Mouse (Mus musculus) monocyte, adult 2 months (primary cell): ENCODE measurements around the gene Ston2.

Experiments used
- DNase-seq, 2 experiments: peaks; one replicate each; pipeline ENCODE4 v3.0.0; 2022; ENCODE audit warnings: low spot score in 2 of 2, low read depth in 1 of 2

Gene Ston2

DNA sequence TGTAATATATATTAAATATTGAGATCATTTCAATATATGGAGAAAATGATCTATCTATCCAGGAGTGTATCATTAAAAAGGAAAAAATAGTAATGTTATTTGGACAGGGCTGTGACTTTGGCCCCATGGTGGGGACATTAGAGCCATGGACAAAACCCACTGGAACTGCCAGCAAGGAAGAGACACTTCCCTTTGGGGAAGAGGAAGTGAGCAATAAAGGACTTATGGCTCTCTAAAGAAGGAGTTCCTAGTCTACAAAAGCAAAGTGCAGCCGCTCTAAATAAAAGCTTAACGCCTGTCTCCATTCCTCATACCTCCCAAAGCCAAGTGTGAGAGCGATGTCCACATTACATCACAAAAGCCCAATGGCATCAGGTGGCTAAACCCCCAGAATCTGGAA lies 121.6 kb downstream of the Ston2 start:
- no peak for DNase-seq

DNA sequence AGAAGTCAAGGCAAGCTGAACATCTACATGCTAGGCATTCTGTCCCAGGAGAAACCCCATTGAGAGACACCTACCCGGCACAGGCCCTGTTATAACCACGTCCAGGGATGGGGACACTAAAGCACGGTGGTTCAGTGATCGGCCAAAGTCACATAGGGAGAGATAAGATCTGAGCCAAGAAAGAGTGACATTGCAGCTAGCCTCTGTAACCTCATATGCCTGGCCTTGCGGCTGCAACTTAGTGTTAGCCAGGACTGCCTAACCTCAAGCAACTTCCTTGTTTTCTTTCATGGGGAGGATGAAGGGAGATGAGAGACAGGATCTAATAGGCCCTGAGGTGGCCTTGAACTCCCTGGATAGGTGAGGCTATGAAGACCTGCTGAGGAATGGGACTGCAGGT lies 122.8 kb downstream of the Ston2 start:
- DNase-seq = no peak

DNA sequence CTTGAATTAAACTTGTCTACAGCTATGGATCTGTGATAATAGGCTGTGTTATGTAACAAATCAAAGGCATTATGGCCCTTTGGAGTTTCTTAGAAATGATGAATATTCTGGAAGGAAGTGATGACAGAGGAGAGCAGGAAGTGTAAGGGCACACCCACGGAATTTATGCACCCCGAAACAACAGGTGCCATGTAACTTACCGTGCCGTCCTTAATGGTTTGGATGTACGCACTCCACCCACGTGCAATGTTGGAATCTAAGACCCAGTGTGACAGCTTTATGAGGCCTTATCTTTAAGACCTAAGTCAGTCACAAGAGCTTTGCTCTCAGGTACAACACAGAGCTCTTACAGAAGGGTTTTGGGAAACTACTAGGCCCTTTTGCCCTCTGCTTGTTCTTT lies 124.9 kb downstream of the Ston2 start:
- no peak for DNase-seq

DNA sequence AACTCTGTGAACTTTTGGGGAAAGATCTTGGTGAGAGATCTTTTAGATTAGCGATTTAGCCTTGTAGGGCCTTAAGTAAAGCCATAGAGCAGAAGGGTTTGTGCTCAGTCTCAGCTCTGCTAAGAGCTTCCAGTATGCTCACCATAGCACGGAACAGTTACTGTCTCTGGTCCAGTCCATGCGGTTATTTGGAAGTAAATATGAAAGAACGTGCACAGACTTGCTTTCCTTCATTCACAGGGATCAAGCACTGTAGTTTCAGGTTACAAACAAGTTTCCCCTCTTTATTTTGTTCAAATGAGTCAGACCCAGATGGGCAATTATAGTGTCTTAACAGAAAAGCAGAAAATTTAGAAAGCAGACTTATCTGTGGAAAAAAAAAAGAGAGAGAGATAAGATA lies 125.3 kb downstream of the Ston2 start:
- DNase-seq = no peak

DNA sequence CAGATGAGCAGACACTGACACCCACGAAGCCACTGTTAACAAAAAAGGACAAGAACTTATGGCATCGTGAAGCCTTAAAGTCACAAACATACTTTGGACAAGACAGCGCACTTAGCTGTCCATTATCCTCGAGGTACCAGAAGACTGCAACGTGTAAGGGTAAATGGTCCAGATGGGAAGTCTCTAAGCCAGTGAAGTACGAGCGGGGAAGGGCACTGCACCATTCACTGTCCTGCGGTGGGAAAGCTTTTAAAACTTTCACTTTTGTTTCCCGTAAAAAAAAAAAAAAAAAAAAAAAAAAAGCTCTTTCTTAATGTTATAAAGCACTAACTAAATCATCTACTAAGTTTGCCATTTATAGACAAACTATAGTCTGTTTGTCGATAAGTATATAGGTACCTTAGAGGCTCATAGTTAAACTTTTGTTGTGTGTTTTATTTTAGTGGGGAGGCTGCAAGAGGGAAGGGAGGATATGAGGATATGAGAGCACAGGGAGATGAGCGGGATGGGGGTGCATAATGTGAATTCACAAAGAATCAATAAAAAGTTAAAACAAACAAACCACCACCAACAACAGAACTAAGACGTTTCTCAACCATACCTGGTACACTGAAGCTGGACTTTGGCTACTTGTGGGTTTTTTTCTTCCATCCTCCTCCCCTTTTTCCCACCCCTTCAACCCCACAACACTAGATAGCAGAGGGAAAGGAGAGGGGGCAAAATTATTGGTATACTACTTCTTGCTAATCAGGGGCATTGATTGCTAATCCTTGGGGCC lies 127.4 kb downstream of the Ston2 start:
- DNase-seq = no peak

DNA sequence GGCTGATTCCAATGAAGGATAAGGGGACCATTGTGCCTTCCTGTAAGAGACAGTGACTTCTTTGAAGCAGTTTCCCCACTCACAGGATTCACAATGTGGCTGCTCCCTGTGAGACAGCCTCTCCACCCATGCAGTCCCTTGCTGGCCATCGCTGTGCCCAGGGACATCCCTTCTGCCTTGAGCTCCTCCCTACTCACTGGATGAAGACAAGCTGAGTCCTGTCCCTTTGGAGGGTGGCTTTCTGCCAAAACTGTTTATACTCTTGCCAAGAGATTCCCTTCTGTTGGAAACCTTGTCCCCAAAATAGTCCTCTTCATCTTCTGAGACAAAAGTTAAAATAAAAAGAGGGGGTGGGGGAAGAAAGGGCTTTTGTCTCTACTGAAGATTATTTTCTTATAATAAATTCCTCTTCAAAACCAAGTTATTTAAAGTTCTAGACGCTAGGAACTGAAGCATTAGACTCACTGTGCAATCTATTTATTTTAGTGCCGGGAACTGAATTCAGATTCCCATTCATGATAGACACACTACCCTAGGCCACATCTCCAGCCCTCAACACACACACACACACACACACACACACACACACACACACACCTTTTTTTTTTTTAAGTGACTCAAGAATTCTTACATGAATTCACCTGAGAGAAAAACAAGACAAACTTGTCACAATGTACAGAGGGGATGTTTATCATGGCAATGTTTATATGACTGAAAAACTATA lies 133.6 kb downstream of the Ston2 start:
- DNase-seq = no peak

DNA sequence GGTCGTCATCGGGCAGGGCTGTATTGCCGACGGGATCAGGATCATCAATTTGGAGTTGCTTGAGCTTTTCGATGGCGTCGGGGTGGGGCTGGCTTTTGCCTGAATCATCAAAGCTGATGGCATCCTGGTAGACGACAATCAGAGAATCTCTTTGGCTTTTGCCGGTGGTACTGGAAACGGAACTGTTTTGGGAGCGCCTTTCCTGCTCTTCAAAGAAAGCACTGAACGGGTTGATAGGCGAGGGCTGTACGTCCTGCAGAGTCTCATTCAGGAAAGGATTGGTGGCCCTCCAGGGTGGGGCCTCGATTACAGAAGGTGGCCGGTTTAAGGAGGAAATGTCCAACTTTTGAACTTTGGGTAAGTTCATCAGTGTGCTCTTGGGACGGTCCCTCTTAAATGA lies 139.8 kb downstream of the Ston2 start:
- no peak for DNase-seq

DNA sequence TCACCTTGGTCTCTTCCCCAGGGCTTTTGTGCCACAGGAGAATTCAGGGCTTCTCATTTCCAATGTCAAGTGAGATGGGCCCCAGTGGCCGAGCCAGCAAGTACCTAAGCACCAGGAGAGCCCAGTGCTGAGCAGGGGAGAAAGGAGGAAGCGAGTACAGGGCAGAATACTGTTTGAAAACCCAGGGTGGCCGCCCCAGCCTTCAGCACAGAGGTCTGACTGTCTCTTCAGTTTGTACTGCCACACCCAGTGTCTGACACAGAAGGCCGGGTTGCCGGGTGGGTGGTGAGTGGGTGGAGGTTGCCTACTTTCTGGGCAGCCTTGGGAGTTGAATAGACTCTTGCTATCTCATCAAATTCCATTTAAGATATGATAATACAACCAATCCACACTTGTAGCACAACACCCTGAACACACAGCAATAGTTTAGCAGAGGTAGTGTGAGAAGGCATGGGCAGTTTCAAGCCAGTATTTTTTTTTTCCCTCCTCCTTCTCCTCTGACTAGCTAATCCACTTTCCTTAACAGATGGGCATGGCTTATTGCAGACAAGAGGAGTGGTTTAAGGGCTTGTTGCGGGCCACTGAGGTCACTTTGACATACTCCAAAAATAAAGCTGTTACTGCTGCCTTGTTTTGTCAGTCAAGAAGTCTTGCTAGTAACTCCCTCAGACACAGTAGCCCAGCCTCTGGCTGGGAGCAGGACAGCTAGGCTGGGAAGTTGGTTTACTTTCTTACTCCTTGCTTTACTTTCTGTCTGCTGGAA lies 142.6 kb downstream of the Ston2 start:
- DNase-seq = no peak

DNA sequence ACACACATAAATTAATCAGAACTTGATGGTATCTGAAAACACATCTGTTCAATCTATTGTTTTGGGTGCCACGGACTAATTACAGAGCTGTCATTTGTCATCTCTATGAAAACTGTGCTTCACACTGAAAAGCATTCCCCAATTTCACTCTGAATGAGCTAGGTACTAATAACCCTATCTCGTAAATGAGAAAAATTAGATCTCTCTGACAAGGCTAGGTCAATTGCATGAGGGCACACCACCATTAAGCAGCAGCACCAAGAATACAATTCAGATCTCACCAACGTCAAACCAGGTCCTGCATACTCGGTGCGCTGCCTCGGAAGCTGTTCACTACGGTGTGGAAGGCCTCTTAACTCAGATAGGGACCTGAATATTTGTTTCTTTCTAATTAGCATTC lies 145.0 kb downstream of the Ston2 start:
- DNase-seq = no peak

DNA sequence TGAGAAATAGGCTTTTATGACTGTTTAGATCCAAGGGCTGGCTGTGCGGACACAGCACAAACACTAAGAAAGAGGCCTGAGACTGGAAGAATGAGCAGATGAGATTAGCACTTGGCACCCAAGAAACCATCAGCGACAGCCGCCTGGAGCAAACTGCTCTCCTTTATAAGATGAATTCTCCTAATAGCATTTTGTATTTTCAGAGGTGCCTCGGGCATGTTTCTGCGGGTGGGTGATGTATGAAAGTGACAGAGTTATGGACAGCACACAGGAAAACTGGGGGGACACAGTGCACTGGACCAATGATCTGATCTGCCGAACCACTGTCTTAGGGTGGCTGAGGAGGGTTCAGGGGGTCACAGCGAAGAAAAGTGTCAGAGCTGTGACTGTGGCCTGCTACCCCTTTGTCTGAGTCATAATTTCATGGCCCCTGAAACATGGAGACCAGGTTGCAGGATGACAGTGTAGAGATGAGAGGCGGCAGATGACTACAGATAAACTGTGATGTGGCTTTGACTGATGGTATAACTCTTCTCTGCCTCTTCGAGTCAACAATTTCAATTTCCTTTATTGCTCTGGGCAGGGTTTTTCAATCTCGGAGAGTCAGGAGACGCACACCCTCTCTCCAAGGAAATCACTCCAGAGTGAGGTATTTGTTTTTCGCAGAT lies 145.6 kb downstream of the Ston2 start:
- DNase-seq = no peak

DNA sequence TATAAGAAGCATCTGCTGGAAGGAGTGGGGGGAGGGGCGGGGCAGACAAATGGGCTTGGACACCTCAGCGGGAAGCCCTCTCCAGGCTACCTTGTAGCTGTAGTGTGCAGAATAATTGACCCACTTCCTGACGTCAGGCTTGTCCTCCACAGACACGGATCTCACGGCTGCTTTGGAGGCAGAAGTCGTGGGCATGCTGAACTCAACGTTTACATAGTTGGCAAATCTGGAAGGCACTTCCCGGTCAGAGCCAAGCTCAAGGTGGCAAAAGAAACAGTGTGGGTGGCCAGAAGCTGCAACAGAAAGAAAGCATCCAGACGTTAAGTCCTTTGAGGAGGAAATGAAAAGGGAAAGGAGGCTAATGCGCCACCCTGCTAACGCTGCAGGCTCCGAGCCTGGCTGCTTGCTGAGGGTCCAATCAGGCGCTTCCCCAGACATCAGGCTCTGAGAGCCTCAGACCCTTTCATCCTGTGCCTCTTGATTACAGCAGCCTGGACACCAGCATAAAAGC lies 146.5 kb downstream of the Ston2 start:
- DNase-seq = no peak

DNA sequence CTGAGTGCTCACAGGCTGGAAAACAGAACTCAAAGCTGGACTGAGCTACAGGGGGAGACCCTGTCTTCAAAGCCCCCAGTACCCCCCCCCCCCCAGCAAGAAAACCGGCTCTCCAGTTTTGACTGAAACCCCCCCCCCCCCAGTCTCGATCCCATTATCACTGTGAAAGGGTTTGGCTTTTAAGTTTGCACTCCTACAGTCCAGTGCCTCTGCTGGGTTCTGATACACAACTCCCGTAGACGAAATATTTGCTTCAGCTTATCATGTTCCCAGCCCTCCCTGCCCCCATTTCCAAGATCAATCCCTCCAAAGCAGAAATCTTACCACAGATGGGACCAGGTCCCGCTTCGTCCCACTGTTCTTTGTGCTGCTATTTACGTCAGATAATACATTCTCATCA lies 147.1 kb downstream of the Ston2 start:
- no peak for DNase-seq

DNA sequence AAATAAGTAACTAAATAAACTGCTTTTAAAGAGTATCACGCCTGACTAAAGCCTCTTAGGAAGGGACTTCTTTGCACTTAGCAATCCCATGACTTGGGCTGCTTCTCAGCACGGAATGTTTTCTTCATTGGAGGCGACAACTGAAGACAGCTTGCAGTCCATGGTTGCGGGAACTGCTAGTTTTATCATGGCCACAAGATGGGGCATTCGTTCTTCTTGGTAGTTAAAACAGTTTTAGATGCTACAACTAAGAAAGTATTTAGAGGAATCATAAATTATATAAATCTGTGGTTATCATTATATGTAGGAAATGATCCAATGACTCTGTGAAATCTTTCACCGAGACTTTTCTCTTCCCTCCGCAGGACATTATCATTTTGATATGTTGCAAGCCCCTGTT lies 147.5 kb downstream of the Ston2 start:
- DNase-seq = no peak

DNA sequence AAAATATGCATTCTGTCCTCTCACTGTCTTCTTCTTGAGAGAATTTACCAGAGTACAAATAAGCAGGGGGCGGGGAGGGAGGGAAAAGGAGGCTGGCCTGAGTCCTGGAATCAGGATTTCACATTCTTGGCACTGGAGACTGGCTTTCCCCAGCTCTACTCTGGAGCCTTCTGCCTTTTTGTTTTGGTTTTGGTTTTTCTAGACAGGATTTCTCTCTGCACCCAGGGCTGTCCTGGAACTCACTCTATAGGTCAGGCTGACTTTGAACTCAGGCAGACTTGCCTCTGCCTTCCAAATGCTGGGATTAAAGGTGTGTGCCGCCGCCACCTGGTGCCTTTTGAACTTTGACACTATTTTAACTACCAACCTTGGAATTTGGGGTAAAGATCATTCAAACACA lies 149.8 kb downstream of the Ston2 start:
- no peak for DNase-seq

DNA sequence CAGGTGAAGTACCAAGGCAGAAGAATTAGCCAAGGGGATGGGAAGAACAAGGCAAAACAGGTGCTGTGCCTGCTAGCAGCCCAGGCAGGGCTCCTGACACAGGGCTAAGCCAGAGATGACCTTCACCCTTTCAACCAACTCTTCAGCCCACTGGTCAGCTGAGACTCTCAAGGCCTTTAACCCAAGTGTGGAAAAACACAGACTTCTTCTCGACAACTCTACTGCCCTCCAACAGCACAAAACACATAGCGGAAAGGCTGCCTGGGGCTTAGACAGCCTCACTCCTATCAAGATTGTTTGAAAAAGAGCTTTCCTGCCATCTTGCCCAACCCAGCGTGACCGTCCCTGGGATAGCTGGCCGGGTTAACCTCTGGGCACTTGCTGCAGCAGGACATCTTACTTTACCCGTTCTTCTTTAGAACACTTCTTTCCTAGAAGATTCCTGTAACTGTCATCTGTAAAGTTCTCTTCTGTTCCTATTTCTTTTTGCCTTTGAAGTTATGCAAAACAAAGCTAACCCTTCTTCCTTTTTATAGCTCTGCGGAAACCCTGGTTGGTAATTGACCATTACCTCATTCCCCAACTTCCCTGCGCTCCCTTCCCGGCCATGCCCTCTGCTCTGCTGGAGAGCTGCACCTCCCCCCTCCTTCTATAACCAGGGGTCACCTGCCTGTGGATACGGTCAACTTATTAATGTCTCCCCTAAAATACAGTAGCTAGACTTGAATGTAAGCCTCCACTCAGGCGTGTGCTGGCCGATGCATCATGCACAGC lies 150.9 kb downstream of the Ston2 start:
- DNase-seq = no peak

DNA sequence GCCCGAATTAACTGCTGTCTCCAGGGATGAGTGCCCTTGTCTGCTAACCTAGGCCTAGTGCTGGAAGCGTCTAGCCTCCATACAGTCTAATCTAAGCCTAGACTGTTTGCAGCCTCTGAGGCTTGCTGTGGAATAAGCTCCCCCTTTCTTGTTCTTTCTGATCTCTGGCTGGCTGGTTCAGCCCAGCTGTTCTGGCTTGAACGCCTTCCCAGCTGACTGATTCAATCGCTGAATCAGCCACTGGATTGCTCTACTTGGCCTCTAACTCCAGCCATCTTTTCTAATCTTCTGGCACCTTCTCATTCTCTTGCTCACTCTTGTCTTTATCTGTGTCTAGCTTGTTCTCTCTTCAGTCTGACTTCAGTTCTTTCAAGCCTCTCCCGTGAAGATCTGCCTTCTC lies 161.7 kb downstream of the Ston2 start:
- no peak for DNase-seq

DNA sequence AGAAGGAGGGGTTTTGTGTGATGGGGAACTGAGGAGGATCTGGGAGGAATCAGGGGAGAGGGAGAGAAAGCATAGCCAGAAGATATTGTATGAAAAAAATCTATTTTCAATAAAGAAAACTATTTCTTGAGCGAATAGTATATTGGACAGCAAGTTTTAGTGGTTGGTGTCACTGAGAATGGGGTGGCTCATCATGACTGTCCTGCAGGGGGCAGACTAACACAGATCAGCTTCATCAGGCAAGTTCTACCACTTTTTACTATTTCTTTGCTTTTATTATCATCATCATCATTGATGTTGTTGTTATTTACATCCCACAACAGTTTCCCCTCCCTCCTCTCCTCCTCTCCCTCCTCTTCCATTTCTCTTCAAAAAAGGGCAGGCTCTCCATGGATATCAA lies 163.2 kb downstream of the Ston2 start:
- DNase-seq = no peak

DNA sequence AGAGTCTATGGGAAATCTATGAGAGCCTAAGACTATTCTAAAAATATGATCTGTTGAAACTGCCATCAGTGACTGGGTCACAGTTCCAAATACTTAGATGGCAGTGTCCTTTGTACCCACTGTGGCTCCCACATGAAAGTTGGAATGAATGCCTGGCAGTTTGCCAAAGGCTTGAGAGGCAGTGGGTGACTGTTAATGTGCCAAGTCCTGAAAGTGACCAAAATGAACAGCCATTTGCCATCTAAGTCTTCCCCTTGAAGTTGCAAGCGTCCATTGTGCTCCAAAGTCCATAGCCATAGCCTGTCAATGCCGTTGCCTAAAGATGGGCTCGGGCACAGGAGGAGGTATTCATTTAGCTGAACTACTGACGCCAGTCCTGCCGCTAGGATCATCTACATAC lies 178.8 kb downstream of the Ston2 start:
- DNase-seq = no peak

DNA sequence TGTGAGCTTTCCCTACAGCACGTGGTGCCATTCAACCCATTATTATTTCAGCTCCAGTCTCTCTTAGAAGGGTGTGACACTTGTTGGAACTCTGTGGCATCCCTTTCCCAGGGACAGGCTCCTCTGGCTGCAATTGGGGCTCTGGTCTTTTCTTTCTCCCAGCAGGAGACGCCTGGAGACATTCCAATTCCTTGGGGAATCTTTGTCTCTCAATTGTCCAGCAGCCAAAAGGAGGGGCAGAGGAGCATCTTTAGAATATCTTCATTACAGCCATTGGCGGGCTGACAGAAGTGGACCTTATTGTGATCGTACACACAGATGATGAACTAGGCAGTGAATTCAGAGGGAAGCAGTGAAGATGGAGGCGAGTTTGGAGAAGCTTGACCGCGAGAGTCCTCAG lies 180.5 kb downstream of the Ston2 start:
- no peak for DNase-seq

DNA sequence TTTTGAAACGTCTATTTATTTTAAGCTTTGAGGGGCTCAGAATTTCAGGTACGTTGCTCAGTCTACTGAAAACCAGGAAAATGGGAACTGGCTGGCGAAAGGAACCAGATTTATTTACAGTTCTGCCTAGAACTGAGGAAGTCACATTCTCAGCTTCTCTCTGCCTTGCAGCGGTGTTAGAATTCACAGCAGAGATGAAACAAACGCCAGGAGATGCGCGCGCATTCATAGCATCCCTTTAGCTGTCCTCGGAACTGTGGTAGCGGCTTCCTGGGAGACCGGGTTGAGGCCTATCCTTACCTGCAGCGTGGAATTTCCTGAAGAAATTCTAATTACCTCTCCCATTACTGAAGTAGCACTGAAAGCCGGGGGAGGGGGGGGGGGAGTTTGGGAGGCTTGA lies 181.5 kb downstream of the Ston2 start:
- DNase-seq = no peak

DNA sequence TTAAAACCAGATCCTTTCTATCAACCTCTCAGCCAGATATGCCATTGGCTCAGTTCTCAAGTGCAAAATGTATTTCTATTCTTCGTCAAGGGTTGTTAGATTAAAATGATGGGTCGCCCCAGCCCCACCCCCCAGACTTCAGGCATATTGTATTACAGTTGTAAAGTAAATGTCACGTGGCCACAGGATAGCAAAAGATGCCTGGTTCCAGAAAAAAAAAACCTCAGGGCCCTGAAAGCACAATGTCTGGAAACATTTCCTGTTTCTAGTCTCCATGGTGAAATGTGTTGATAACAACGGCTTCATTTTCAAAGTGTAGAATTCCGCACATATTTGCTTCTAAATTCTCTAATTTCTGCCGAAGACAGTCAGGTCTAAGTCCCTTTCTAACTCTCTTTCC lies 183.6 kb downstream of the Ston2 start:
- no peak for DNase-seq
